Mouse (Mus musculus) fibroblast of lung, adult 2 months (primary cell): ENCODE data around the gene Ptgds.

Source experiments
- DNase-seq: peaks from one replicate; pipeline ENCODE4 v3.0.0-alpha.2; 2011; ENCODE audit warnings: low read depth

Ptgds gene

DNA sequence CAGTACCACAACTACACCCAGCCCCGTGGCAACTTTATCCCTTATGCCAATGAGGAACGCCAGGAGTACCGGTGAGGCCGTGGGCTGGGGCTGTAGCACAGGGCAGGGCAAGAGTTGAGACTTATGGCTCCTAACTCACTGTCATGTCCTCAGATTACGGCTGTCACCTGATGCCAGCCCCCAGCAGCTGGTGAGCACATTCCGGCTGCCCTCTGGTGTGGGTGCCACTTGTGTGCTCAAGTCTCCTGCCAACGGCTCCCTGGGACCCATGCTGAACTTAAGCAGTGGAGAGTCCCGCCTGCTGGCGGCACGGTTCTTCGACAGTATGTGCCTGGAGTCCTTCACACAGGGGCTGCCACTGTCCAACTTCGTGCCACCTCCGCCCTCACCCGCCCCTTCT is 27.2 kb downstream of the Ptgds start:
- DNase-seq: no peak

- DNase-seq: no peak
Measured at GRCm38 (mm10) chr2:25441067-25441466, 28.8 kb downstream of the Ptgds start.

- DNase-seq: no peak
Measured at GRCm38 (mm10) chr2:25436286-25436820, 33.5 kb downstream of the Ptgds start.

DNA sequence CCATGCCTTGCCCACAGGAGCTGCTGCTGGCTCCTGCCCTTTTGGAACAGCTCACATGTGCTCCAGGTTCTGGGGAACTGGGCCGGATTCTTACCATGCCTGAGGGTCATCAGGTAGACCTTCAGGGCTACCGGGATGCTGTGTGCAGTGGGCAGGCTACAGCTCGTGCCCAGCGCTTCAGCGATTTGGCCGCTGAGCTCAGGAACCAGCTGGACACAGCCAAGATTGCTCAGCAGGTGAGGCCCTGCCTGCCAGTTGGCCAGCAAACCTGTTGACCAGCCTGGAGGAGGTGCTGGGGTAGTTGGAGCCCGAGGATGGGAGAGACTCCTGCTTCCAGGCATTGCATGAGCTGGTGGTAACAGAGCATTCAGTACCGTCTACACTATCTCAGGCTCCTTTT is 35.6 kb downstream of the Ptgds start:
- no peak for DNase-seq

DNA sequence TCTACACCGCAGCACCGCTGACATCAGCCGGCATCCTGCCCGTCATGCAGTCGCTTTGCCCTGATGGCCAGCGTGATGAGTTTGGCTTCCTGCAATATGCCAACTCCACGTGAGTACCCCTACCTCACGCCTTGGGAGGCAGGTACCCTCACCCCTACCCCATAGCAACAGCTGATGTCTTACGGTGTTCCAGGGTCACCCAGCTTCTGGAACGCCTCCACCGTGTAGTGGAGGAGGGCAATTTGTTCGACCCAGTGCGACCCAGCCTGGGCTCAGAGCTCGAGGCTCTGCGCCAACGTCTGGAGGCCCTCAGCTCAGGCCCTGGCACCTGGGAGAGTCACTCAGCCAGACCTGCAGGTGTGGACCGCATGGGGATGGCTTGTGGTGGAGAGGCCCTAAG is 36.7 kb downstream of the Ptgds start:
- DNase-seq: no peak

- no peak for DNase-seq
Measured at GRCm38 (mm10) chr2:25432326-25433098, 37.3 kb downstream of the Ptgds start.

DNA sequence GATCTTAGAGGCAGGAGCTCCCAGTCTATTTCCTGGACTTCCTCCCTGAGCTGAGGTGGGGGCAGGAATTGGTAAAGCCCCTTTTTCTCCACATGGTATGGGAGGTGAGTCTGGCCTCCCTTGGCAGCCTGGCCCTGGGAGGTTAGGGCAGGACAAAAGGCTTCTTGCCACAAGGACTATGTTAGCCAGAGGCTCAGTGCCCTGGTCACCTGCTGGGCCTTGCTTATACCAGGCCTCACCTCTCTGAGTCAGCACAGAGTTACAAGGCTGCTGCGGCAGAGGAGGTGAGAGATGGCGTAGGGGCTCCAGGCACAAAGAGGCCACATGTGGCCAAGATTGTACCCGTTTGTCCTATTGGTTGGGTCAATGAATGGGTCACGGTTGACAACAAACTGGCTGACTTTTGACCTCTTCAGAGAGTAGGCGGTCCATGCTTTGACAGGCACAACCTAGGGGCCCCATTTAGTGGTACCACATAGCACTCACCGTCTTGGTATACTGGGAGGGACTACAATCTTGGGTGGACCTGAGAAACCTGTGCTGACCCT is 38.5 kb downstream of the Ptgds start:
- no peak for DNase-seq

GRCm38 (mm10) chr2:25430395-25431233 is 39.2 kb downstream of the Ptgds start:
- no peak for DNase-seq

DNA sequence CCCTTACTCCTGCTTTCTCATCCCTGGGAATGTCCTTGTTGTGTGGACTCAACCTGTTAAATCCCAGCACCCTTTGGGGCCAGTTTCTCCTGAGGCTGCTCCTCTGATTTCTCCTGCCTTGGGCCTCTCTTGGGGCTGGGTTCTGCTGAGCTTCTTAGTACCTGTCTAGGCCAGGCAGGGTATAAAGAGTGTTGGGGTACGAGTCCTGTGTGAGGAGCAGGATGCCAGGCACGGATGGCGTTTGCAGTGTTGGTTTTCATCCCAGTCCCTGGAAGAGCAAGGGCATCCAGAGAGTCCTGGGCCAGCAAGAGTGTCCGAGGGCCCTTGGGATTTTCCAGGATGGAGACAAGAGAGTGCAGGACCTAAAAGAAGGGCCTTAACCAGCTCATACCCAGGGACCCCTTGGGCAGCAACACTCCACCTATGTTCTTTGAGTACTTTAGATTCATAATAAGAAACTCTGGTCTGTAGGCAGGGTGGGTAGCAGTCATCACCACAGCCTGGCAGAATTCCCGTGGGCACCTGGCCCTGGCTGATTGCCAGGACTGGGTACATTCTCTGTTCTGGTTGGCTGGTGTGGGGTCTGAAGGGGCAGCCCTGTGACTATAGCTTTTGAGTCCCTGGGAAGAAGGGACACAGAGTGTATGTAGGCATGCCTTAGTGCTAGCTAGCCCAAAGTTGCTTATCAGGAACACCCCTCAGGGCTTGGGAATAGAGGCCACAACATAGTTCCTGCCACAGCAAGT is 40.2 kb downstream of the Ptgds start:
- DNase-seq: no peak

DNA sequence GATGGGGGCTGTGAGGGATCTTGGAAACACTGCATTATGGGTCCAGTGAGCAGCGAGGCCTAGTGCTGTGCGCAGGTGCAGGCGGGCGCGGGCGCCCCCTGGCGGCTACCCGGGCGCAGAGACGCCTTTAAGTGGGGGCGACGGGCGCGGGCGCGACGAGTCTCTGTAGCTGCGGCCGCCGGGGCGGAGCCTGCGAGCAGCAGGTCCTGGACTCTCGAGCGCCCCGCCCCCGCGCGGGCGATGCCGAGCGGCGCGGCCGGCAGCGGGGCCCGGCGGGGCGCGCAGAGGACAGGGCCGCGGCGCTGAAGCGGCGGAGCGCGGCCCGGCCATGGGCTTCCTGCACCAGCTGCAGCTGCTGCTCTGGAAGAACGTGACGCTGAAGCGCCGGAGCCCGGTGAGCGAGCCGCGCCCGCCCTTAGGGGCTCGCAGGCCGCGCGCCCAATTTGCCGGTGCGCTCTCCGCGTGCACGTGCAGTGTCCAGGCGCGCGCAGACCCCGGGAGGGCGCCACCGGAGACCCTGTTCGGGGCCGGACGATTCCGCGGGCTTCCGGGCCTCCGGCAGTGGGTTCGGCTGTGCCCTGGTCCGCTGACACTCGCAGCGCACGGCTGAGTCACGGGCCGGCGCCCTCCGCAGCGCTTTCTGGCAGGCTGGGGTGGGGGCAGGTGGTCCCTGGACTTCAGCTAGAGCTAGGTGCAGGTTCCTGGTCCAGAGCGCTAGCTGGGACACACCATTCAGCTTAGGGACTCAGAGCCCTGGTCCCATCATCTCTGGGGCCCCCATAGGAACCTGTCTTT is 41.2 kb downstream of the Ptgds start, which contains the start of gene Abca2:
Gene Abca2 (plus strand): TSS at position 262 of the 795 bp plus-strand sequence.
- peak; percentile 53 for DNase-seq

DNA sequence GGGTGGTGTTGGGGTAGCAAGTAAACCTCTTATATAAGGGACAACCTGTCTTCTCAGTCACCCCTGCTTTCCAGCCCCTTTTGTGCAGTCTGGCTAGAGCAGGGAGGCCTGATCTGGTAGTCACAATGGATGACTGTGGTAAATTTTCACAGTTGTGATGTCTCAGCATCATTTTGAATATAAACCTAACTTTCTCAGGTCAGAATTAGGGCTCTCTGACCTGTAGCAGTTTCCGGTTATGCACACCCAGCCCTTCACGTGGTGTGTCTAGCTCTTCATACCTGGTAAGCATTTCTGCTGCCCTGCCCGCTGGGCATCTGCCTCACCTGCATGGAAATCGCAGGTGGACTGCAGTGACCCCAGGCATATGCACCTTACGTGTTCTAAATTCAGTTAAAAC is 42.6 kb downstream of the Ptgds start:
- no peak for DNase-seq

DNA sequence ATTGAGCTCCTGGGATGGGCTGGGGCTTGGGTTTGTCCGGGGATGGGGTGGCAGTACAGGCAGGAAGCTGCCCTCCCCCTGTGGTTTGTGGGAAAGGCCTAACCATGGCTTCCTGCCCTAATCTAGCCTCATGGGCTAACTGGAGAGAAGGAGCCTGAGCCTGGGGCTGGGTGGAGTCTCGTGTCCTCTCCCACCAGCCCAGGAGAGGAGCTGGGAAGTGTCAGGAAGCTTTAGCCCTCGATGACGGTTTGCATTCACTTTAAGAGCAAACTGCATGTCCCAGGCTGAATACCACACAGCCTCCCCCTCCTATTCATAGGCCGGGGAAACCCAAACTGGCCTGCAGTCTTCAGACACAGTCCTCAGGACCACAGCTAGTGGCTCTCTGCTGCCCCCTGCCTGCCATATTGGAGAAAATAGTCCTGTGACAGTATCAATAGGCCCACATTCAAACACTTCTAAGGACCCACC is 43.1 kb downstream of the Ptgds start:
- peak; percentile 27 for DNase-seq

GRCm38 (mm10) chr2:25425481-25425880 is 44.4 kb downstream of the Ptgds start:
- DNase-seq: no peak

DNA sequence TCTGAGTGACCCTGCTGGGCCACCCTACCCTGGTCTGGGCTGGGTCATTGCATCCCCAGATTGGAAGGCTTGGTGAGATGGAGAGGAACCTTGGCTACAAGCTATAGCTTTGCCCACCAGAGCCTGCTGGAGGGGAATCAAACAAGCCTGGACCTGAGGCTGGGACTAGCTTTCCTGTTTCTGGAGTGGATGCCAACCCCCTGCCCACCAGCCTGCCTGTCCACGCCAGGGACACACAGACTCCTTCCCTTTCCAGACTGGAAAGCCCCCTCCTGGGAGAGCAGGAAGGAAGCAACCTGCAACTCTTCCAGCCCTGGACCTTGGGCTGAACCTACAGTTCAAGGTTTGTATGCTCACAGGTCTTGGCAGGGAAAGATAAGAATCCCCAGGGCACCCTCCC is 46.2 kb downstream of the Ptgds start:
- no peak for DNase-seq

DNA sequence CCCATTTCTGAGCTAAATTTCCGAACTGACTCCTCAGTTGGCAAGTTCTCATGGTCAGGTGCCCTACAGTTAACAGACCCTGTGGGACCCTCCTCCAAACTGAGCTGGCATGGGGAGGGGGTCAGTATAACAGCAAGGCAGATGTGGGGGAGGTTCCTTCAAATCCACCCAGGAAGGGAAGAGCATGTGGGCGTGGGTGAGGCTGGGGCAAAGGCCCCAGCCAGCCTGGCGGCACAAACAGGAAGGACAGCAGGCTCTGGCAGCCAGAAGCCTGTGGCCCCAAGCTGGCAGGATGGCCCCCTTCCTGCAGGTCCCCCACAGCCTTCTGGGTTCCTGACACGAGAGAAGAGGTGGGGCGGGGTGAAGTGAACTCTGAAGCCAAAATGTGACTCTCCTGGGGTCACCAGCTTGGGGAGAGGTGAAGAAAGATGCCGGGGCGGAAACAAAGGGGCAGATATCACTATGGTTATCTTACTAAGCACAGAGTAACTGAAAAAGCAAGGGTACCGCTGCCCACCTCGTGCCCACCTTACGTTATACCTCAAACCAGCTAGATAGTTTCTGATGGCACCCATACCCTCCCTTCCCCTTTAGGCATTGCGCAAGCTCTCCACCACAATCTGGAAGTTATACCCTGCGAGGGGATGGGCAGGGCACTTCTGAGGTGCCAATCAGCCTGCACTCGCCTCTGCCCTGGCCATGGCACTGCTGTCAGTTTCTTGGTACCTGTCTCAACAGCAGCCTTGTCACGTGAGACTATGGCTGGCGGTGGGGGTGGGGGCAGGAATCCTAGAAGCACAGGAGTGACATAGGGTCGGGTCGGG is 47.0 kb downstream of the Ptgds start, which contains the start of gene Fut7:
Gene Fut7 (plus strand): TSS at position 681 of the 824 bp plus-strand sequence.
- DNase-seq: no peak

- DNase-seq: no peak
Measured at GRCm38 (mm10) chr2:25421896-25422295, 48.0 kb downstream of the Ptgds start.

DNA sequence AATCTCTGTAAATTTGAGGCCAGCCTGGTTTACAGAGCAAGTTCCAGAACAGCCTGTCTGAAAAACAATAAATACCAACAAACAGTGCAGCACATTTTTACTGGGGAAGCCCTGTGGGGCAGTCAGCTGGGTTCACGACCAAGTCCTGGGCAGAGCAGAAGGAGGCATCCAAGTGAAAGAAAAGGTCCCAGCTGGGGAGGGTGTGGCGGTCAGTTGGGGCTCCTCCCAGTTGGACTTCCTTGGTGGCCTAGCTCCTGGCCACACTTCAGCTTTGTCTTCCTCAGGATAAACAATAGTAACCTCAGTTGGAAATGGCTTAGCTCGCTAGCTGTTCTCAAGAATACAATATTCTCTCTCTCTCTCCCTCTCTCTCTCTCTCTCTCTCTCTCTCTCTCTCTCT is 52.4 kb downstream of the Ptgds start:
- DNase-seq: no peak
